Mouse (Mus musculus): Measurements from ENCODE around the gene Stx8. TPM values are rescaled to one million over a fixed set of nuclear protein-coding genes. Genes with fewer than 3 reads are reported as not detected.

The Stx8 gene
- total RNA-seq (2014; rRNA removed) (11.1 and 12.9 TPM in 2 replicates), polyA plus RNA-seq (2012; rRNA removed) (1.9 and 3.5 TPM in 2 replicates)

- Histone ChIP-seq H3K27ac (replicated peaks; ENCODE audit: insufficient read depth, low read depth, low read length) (no peak within 1 kb of the TSS), H3K4me3 (ENCODE audit: insufficient read depth, low read depth, low read length) (peak within 1 kb of the TSS; percentile 59), H3K36me3 (ENCODE audit: control insufficient read depth, insufficient read depth, low read length) (peaks cover under 1% of the 10 kb centered on the region; the same call in 1 of the 2 replicates), H3K27me3 (ENCODE audit: control insufficient read depth, insufficient read depth, low read length) (no peaks in the 10 kb centered on the region), H3K4me1 (ENCODE audit: control insufficient read depth, insufficient read depth, low read length) (no peaks in the 10 kb centered on the region; the same call in 1 of the 2 replicates), H3K9ac (ENCODE audit: low read depth, low read length) (peak within 1 kb of the TSS; percentile 64), H3K79me2 (ENCODE audit: control insufficient read depth, insufficient read depth, low read length) (peaks cover 3% of the 10 kb centered on the region; the same call in 1 of the 2 replicates)
- DNase-seq (ENCODE audit: extremely low read depth, low read depth, low spot score) = peak; percentile 72
- WGBS = under 1% methylated on average over 28 of the region's 28 CpGs
- TF ChIP-seq POLR2A (IDR thresholded peaks at IDR 0.05; ENCODE audit: extremely low read depth, insufficient read depth, low read length) (no peak), CTCF (IDR thresholded peaks at IDR 0.05; ENCODE audit: low read depth, low read length) (no peak)
Observed at GRCm38 (mm10) chr11:67965905-67966878, at the start of gene Stx8. TSS of gene Stx8 (plus strand) at chr11:67966193.

- Histone ChIP-seq H3K27me3 (ENCODE audit: control insufficient read depth, insufficient read depth, low read length) (no peaks in the 10 kb centered on the region), H3K27ac (replicated peaks; ENCODE audit: insufficient read depth, low read depth, low read length) (no peak overlapping the region), H3K4me3 (ENCODE audit: insufficient read depth, low read depth, low read length) (no peak overlapping the region), H3K79me2 (ENCODE audit: control insufficient read depth, insufficient read depth, low read length) (no peaks in the 10 kb centered on the region), H3K9ac (ENCODE audit: low read depth, low read length) (no peak overlapping the region), H3K4me1 (ENCODE audit: control insufficient read depth, insufficient read depth, low read length) (no peaks in the 10 kb centered on the region), H3K36me3 (ENCODE audit: control insufficient read depth, insufficient read depth, low read length) (no peaks in the 10 kb centered on the region)
- DNase-seq (ENCODE audit: extremely low read depth, low read depth, low spot score) = no peak
- TF ChIP-seq POLR2A (IDR thresholded peaks at IDR 0.05; ENCODE audit: extremely low read depth, insufficient read depth, low read length) (no peak), CTCF (IDR thresholded peaks at IDR 0.05; ENCODE audit: low read depth, low read length) (no peak)
- WGBS = 72% methylated on average over 3 of the region's 3 CpGs
Observed at GRCm38 (mm10) chr11:67917126-67917525, 48.9 kb upstream of the Stx8 start.

- DNase-seq (ENCODE audit: extremely low read depth, low read depth, low spot score) = no peak
- H3K4me1 ChIP-seq (ENCODE audit: control insufficient read depth, insufficient read depth, low read length) = no peaks in the 10 kb centered on the region; the same call in 1 of the 2 replicates
- TF ChIP-seq POLR2A (IDR thresholded peaks at IDR 0.05; ENCODE audit: extremely low read depth, insufficient read depth, low read length) (no peak), CTCF (IDR thresholded peaks at IDR 0.05; ENCODE audit: low read depth, low read length) (no peak)
- no peak overlapping the region for H3K27ac ChIP-seq (replicated peaks; ENCODE audit: insufficient read depth, low read depth, low read length)
- H3K4me3 ChIP-seq (ENCODE audit: insufficient read depth, low read depth, low read length) = no peak overlapping the region
- no peaks in the 10 kb centered on the region for H3K27me3 ChIP-seq (ENCODE audit: control insufficient read depth, insufficient read depth, low read length)
- H3K36me3 ChIP-seq (ENCODE audit: control insufficient read depth, insufficient read depth, low read length) = no peaks in the 10 kb centered on the region
- 68% methylated on average over 5 of the region's 5 CpGs for WGBS
- H3K79me2 ChIP-seq (ENCODE audit: control insufficient read depth, insufficient read depth, low read length) = no peaks in the 10 kb centered on the region
- no peak overlapping the region for H3K9ac ChIP-seq (ENCODE audit: low read depth, low read length)
Observed at GRCm38 (mm10) chr11:67919593-67919992, 46.4 kb upstream of the Stx8 start.

- Histone ChIP-seq H3K79me2 (ENCODE audit: control insufficient read depth, insufficient read depth, low read length) (no peaks in the 10 kb centered on the region), H3K4me1 (ENCODE audit: control insufficient read depth, insufficient read depth, low read length) (no peaks in the 10 kb centered on the region; the same call in 1 of the 2 replicates), H3K4me3 (ENCODE audit: insufficient read depth, low read depth, low read length) (no peak overlapping the region), H3K27me3 (ENCODE audit: control insufficient read depth, insufficient read depth, low read length) (no peaks in the 10 kb centered on the region), H3K9ac (ENCODE audit: low read depth, low read length) (no peak overlapping the region), H3K27ac (replicated peaks; ENCODE audit: insufficient read depth, low read depth, low read length) (no peak overlapping the region), H3K36me3 (ENCODE audit: control insufficient read depth, insufficient read depth, low read length) (no peaks in the 10 kb centered on the region)
- TF ChIP-seq POLR2A (IDR thresholded peaks at IDR 0.05; ENCODE audit: extremely low read depth, insufficient read depth, low read length) (no peak), CTCF (IDR thresholded peaks at IDR 0.05; ENCODE audit: low read depth, low read length) (no peak)
- 42% methylated on average over 9 of the region's 9 CpGs for WGBS
- DNase-seq (ENCODE audit: extremely low read depth, low read depth, low spot score) = no peak
Observed at GRCm38 (mm10) chr11:67920226-67920960, 45.6 kb upstream of the Stx8 start.

GRCm38 (mm10) chr11:67921091-67921826, 44.7 kb upstream of the Stx8 start:
- Histone ChIP-seq H3K9ac (ENCODE audit: low read depth, low read length) (peak overlapping the region; percentile 37; the same call in 1 of the 2 replicates), H3K4me3 (ENCODE audit: insufficient read depth, low read depth, low read length) (peak overlapping the region; percentile 48), H3K4me1 (ENCODE audit: control insufficient read depth, insufficient read depth, low read length) (no peaks in the 10 kb centered on the region; the same call in 1 of the 2 replicates), H3K27me3 (ENCODE audit: control insufficient read depth, insufficient read depth, low read length) (no peaks in the 10 kb centered on the region), H3K27ac (replicated peaks; ENCODE audit: insufficient read depth, low read depth, low read length) (no peak overlapping the region), H3K36me3 (ENCODE audit: control insufficient read depth, insufficient read depth, low read length) (no peaks in the 10 kb centered on the region), H3K79me2 (ENCODE audit: control insufficient read depth, insufficient read depth, low read length) (no peaks in the 10 kb centered on the region)
- WGBS = 5% methylated on average over 47 of the region's 47 CpGs
- no peak for TF ChIP-seq CTCF (IDR thresholded peaks at IDR 0.05; ENCODE audit: low read depth, low read length)
- TF ChIP-seq POLR2A (IDR thresholded peaks at IDR 0.05; ENCODE audit: extremely low read depth, insufficient read depth, low read length) = no peak
- DNase-seq (ENCODE audit: extremely low read depth, low read depth, low spot score) = peak; percentile 30
